Mouse (Mus musculus) embryo, embryonic 11 days (tissue): ENCODE data around the gene Tmcc2.

ENCODE experiments used
- DNase-seq: peaks from one replicate; pipeline ENCODE4 v3.0.0-alpha.2; 2015

Gene Tmcc2

DNA sequence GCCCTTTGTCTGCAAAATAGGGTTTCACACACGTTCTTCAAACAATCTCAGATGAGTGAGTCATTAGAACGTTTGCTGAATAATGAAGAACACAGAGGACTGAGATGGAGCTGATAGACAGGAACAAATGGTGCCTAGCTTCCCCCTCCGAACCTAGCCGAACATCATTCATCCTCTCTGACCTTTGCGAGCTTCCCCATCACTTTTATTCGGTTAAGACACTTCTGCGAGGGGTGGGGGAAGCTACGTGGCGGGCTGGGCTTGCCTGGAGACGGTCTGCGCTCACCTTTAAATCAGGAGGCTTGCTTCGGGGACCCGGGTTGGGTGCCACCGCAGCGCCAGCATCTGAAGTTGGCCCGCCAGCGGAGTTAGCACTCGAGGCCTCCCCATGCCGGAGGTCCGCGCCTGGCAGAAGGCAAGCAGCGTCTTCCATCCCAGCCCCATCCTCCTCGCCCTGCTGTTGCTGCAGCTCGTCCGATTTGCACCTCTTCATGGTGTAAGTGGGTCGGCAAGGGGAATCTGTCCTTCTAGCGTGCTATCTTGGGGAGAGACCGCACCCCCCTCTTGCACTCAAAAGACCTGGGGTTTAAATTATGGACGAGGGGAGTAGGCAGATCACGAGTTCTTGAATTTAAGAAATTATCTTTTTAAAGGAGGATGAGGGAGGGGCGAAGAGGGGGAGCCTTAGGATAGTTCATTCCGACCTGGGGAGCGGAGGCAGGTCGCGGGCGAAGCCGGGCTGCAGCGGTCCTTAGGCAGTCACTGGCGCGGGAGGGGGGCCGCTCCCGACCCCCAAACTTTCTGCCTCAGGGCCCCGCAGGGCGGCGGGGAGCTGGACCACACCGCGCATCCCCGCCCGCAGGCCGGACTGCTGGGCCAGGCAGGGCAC lies at the start of gene Tmcc2:
Gene Tmcc2, minus strand, starts transcription at position 591 of the 889 bp plus-strand sequence.
- peak; percentile 65 for DNase-seq

DNA sequence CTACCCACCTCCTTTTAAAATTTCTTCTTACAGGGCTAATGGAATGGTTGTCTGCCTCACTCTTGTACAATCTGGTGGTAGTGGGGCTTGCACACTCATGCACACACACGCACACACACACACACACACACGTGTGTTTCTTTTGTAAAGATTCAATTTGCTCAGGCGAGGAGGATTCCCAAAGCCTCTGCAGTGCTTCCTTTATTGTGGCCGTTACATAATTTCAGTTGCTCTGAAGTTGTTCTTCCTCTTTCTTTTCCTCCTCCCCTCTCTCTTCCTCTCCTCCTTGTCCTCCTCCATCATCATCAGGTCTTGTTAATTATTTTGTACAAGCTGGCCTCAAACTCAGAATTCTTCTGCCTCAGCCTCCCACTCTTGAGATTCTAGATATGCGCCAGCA lies 46.3 kb upstream of the Tmcc2 start:
- DNase-seq, result no peak

DNA sequence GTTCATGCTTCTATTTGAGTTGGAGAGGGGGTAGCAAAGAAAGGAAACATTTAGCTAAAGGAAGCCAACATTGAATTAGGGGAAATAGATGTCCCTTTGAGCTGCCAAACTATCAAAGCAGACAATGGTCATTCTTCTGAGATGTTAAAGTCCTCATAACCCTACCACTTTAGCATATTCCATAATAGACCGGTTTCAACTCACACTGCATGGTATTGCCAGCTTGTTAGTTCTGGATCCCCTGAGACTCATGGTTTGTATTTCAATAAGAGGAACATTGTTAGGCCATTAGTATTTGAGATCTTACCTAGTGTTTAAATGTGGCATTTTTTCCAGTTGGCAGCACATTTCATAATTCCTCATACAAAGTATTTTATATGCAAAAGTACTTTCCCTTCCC lies 45.9 kb upstream of the Tmcc2 start:
- no peak for DNase-seq

DNA sequence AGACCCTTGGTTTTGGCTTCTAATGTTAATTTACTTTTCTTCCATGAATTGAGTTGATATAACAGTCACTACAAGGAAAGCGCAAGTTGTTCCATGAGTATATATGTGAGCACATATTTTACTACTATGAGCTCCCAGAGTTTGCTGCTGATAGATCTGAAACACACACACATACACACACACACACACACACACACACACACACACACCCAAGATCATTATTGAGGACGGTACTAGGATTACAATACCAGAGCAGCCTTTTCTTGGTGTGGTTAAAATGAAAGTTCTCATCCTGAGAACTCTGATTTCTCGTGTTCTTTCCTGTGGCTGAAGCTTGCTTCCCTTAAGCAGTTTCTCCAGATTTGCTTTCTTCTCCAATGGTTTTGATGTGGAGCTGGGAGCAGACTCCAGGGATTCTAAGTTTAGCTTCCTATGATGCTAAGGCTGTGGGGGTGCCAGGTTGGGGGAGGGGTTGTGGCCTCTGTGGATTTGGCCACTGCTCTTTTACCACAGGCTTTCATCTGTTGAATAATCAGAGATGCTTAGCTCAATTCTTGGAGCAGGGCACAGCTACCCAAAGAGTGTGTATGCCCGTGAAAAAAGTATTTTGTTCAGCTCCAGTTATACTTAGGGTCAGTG lies 45.4 kb upstream of the Tmcc2 start:
- no peak for DNase-seq

DNA sequence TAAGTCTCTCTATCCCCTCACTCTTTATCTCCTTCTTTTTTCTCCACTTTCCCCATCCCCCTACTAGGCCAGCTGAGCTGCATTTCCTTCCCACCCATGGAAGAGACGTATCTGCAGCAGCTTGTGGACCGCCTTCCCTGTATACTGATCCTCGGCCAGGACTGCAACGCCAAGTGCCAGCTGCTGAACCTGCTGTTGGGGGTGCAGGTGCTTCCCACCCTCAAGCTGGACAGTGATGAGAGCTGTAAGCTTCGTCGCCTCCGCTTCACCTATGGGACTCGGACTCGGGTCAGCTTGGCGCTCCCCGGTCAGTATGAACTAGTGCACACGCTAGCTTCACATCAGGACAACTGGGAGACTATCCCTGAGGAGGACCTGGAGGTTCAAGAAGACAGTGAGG lies 43.0 kb upstream of the Tmcc2 start:
- no peak for DNase-seq

DNA sequence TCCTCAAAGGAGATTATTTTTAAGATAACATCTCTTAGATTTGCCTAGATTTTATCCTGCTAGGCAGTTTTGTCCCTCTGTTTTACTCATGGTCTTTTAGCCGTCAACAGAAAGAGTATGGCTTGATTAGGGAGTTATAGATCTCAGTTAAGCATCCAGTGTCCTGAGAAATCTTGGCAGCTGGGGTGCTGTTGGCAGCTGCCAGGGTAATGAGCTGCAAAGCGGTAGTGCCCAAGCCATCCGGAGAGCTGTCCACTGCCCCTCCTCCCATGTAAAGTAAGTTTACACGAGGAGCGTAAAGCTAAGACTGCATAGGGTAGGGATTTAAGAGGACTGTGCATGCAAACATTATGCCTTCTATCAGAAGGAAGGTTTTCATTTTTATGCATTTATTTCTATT lies 42.3 kb upstream of the Tmcc2 start:
- DNase-seq, result no peak

DNA sequence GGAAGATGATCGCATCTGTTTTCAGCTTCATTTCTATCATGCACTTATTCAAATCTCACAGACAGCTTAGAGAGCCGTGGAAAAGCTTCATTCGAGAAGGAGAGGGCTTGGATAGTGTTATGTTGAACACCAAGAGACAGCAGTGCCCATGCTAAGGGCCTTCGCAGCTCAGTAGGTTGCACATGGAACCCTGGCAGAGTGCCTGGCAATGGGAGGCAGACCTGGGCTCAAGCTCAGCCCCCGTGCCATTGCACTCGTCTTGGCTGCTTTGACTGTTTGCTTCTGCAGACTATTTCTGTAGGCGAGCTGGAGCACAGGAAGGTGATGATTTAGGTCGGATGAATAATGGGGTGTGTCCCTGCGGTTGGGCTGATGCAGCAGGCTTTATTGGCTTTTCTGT lies 40.6 kb upstream of the Tmcc2 start:
- no peak for DNase-seq

DNA sequence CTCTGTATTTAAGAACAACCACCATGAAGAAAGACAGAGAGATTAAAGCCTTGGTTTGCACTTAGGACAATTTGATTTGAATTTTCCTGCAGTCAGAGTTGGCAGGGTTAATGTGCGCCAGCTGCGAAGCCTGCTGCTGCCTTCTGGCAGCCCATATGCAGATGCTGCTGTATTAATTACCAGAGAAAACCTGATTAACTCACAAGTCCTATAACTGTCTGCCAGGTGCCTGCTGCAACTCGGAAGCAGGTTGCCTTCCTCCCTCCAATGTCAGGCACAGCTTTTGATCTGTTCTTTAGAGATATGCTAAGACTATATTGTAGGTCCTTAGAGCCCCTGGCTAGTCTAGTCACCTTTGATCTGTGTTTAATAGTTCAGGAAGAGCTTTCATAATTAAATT lies 39.7 kb upstream of the Tmcc2 start:
- DNase-seq, result no peak

DNA sequence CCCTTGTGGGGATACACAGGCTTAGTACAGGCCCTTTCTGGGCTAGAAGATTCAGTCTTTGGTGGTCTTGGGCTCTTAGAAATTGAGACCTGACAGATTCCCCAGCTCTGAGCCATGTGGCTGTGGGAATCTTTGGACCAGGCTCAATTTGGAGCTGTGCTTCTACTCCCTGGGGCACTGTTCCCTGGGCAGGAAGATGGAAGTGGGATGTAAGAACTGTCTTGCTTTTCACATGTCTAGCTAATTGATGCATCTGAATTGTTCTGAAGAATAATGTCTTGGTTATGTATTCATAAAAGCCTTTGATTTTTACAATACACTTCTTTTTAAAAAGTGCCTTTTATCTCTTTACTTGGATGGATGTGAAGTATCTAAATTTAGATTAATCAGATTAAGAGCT lies 34.5 kb upstream of the Tmcc2 start:
- no peak for DNase-seq

DNA sequence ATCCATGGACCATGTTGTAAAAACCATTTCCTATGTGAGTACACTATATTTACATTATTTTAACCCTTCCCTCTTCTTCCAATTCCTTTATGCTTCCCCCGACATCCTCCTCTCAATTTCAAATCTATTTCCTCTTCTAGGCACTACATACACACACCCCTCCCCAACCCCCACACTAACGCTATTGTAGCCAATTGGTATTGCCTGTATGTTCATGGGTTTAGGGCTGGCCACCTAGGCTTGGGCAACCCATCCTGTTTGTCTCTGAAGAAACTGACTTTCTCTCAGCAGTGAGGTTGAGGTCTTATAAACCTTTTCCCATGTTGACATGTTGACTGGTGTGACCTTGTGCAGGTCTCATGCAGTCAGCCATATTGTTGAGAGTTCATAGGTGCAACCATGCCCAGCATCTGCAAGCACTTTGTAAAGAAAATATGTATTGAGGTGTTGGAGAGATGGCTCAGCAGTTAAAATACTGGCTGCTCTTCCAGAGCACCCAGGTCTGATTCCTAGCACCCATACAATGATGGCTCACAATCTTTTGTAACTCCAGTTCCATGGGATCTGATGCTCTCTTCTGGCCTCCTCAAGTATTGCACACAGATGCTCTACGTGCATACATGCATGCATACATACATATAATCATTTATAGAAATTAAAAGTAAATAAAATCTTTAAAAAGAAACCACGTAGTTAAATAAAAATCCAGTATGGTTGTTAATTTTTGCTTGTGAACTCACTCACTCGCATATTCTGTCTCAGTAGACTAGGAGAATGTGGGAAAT lies 32.0 kb upstream of the Tmcc2 start:
- no peak for DNase-seq

DNA sequence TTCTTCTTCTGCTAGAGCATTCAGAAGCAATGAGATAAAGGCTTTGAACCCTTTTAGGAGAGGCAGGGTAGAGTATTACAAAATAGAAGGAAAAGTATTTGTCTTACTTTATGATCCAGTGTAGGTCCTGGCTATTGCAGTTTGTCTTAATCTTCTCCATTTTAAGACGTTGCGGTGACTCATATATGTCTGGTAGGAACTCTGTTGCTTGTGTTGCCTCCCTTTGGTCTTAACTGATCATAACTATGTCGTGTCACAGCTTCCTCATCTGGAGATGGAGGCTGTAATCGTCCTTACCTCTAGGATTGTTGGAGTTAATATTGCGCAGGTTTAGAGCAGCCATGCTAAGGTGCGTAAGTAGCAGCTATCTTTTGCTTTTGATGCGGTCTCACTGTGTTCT lies 29.6 kb upstream of the Tmcc2 start:
- no peak for DNase-seq

DNA sequence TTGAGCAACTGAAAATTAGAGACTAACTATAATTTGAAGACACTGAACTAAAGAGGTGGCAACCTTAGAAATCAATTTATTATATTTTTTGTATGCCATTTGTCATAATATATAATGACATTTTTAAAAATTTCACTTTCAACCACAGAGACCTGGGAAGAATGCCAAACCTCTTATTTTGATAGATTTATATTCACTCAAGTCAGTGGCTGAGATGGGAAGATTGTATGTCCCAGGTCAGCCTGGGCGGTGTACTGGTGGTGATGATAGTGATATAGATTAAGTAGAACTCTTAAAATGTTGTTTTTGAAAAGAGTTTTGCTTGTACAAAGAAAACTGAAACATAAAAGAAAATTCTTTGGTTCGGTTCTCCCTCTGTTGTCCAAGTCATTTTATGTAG lies 29.1 kb upstream of the Tmcc2 start:
- no peak for DNase-seq

DNA sequence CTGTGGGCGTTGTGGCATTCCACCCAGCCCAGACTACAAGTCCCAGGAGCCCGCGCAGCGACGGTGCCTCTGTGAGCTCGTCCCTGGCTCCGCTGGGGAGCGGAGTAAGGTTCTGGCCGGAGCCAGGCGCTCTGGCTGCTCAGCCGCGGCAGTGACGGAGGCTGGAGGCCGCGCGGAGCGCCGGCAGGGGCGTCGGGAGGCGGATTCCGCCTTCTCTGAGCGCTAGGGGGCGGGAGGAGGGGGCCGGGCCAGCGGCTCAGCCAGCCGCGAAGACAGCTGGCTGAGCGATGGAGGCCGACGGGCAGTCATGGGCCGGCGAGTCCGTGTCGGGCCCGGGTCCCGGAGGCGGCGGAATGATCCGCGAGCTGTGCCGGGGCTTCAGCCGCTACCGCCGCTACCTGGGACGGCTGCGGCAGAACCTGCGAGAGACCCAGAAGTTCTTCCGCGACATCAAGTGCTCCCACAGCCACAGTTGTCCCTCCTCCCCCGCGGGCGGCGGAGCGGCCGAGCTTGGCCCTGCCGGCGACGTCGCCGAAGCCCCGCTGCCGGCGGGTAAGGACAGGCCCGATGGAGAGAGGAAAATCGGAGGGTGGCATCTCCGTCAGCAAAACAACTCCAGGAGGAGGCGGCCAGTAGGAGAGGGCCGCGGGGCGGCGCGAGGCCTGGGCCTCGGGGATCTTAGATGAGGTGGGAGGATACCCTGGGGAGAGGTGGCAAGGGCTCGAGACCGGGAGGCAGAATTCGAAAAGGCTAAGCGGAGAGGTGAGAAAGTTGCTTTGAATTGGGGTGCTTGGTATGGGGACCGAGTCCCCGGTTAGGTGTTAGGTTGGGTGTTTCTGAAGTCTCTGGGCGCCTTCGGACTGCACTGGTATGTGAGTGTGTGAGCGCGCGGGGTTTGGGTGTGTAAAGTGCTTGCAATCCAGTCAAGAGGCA lies 26.5 kb upstream of the Tmcc2 start, which contains the start of gene Dstyk:
Gene Dstyk, plus strand, starts transcription at position 237 of the 933 bp plus-strand sequence.
- DNase-seq, result peak; percentile 98

DNA sequence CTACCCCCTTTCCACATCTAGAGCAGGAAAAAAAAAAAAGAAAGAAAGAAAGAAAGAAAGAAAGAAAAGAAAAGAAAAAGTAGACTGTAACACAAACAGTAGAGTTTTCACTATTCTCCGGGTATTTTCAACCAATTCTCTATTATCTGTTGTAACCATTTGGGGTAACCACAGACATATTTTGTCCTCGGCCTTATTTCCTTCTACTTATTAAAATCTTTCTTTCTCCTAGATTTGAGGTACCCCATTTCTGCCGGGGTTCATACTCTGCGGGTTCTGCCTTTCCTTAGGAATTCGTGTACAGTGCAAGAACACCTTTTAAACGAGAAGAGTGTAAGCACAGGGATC lies 25.8 kb upstream of the Tmcc2 start:
- no peak for DNase-seq

DNA sequence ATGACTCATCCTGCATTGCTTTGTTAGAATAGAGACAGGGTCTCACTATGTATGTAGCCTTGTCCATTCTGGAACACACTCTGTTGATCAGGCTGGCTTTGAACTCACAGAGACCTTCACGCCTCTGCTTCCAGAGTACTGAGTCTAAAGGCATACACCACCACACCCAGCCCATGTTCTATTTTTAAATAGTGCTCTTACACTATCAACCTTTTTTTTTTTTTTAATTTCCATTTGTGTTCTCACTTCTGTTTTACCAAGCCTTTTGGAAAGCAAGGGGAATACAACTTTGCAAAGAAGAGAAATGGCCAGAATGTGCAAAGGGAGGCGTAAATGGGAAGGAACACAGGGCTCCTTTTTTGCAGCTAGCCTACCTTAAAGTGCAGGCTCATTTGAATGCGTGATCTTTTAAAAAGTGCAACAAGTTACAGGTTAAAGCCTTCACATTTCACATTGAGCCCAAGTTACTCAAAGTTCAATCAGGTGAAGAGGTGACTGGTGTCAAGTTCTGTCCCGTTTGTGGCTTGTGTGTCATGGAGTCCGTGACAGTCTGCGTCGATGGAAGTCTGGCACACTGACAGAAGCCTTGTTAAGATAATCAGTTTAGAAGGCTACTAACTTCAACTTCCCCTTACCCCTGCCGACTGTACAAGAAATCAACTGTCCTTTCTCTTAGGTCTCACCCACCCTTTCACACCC lies 25.3 kb upstream of the Tmcc2 start:
- no peak for DNase-seq

DNA sequence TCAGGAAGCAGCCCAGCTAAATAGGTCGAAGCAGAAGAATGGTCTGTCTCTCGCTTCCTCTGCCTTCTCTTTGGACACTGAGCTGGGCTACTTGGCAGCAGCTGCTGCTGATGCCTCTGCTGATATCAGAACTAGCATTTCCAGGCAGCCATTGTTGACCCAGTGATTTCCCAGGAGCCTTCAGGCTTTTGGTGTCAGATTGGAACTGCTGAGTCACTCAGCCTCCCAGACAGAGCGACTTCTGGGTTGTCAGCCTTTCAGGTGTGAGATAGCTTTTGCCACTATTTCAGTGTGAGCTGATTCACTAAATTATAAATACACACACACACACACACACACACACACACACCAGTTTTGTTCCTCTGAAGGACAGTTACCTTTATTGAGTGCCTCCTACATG lies 19.6 kb upstream of the Tmcc2 start:
- DNase-seq, result no peak

DNA sequence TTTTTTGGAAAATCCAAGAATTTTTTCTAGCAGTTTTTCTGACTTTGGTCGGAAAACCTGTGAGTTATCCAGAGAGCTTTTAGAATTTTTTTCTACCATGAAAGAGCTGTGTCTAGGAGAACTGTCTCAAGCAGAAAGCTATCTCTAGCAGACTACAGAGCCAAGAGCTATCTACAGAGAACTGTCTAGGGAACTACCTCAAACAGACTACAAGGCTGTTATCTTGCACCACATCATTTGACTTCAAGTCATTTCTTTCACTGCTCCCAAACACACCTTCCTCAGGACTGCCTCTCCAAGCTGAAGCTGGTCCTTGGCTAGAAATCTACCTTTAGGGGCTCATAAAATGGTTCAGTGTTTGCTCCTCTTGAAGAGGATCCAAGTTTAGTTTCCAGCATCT lies 10.8 kb upstream of the Tmcc2 start:
- DNase-seq, result no peak

DNA sequence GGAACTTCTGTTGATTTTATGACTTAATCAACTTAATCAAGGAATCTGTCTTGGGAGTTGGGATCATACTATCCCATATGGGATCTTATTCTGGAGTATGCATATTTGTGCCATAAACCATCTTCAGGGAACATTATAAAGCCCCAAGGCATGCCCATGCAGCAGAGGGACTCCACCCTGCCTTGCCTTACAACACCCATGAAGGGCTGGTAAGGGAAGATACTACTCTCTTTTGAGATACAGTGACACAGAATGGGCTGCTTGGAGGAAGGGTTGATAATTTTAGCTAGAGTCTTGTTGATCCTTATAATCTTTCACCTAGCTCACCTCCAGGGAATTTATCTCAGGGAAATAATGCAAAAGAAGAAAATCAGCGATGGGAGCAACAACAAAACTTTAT lies 9.5 kb upstream of the Tmcc2 start:
- no peak for DNase-seq

DNA sequence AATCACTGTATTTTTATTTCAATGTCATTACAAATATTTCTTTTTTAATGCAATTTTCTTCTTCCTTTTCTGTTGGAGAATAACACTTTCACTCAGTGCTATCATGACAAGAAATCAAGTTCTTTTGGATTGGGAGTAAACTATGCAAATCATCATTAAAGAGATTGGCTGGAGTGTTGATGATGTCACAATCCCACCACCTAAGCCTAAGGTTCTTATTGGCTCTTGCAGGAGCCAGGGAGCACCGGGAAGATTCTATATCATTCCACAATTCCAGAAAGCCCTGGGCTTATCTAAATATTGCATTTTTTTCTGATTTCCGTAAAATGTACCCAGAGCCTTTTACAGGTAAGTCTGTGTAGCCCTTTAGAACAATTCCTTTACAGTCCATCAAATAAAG lies 5.6 kb upstream of the Tmcc2 start:
- DNase-seq, result no peak

DNA sequence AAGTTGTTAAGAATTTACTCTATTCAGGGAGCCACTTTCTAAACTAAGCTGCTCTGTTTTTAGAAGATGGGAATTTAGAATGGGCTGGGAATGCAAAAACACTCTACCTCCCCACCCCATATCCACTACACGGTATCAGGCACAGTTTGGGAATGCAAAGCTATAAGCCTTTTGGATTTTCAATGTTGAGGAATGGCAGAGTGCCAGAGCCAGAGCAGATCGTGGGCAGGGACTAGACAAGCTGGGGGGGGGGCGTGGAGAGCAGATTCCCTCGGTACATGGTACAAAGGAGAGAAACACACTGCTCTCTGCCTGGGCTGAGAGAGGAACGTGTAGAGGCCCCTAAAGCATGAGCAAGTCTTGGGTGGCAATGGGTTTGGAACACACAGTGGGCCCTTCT lies 1.8 kb upstream of the Tmcc2 start:
- DNase-seq, result no peak

DNA sequence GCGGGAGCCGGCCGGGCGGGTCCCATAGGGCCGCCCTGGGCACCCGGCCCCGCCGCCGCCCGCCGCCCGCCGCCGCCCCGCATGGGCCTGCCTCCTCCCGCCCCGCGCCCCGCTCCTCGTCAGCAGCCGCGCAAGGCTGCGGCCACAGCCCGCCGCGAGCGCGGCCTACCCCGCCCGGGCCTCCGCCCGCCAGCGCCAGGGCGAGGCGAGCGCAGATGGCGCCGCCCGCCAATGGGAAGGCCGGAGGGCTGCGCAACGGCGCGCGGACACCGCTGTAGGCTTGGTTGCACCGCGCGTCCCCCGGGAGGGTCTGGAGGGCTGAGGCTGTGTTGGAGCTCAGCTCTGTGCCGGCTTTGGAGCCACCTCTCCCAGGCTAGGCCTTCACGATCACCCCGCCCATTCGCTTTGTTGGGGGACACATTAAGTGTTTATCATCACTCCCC lies 520 bp upstream of the Tmcc2 start:
- DNase-seq, result peak; percentile 94
